Mouse (Mus musculus) embryonic facial prominence, embryonic 15.5 days (tissue): ENCODE measurements around the gene AI464131. TPM values are rescaled to one million over a fixed set of nuclear protein-coding genes. Genes with fewer than 3 reads are reported as not detected.

Source experiments
- polyA plus RNA-seq: library from polyadenylated mRNA; unstranded; fragments of >200 nt; fragmentation: Nextera tagmentation; extraction: Ambion mirVana; gene quantifications from 2 replicates; pipeline ENCODE4 v1.2.1, GENCODE M21; 2015

Gene AI464131
- polyA plus RNA-seq, 1 experiment from 2014 or later, result 7.6 TPM

Other genes starting within 250 kb of the AI464131 start
- 59.8 and 64.4 TPM in 2 replicates for gene Ubap2, start 227.9 kb downstream of the AI464131 start, polyA plus RNA-seq
- 59.7 and 60.8 TPM in 2 replicates for gene Dcaf12, start 188.2 kb downstream of the AI464131 start, polyA plus RNA-seq
- gene Ubap1, start 154.1 kb downstream of the AI464131 start, polyA plus RNA-seq, result 54.0 and 54.1 TPM in 2 replicates
- gene Kif24, start 38.2 kb downstream of the AI464131 start, polyA plus RNA-seq, result 7.3 and 8.9 TPM in 2 replicates
- gene Nudt2, start 37.9 kb downstream of the AI464131 start, polyA plus RNA-seq, result 47.0 and 47.1 TPM in 2 replicates
- 15.1 and 31.4 TPM in 2 replicates for gene 1110017D15Rik, start 14.3 kb upstream of the AI464131 start, polyA plus RNA-seq
- gene Fam219a, start 66.5 kb upstream of the AI464131 start, polyA plus RNA-seq, result 3.2 and 3.6 TPM in 2 replicates
- 3.3 and 4.6 TPM in 2 replicates for gene Dnaic1, start 66.7 kb upstream of the AI464131 start, polyA plus RNA-seq
- gene Enho, start 137.2 kb upstream of the AI464131 start, polyA plus RNA-seq, result 23.8 and 27.3 TPM in 2 replicates
- gene Cntfr, start 194.0 kb upstream of the AI464131 start, polyA plus RNA-seq, result 16.2 and 19.0 TPM in 2 replicates
- 407 and 429 TPM in 2 replicates for gene Il11ra1, start 196.9 kb upstream of the AI464131 start, polyA plus RNA-seq
- 70.0 and 79.8 TPM in 2 replicates for gene Rpp25l, start 210.5 kb upstream of the AI464131 start, polyA plus RNA-seq
- 139 and 146 TPM in 2 replicates for gene Dctn3, start 220.1 kb upstream of the AI464131 start, polyA plus RNA-seq
- 0.12 and 0.16 TPM in 2 replicates for gene Arid3c, start 228.1 kb upstream of the AI464131 start, polyA plus RNA-seq